Mouse (Mus musculus) thymus, adult 2 months (tissue): ENCODE data around the gene Gemin2.

ENCODE experiments used
- CTCF ChIP-seq: fragments of 200-500 bp; IDR thresholded peaks from 2 replicates; pipeline ENCODE4 v1.5.1; 2012; ENCODE audit warnings: mild to moderate bottlenecking, control low read depth, low read length, moderate library complexity, borderline replicate concordance; ENCODE audit not compliant: control insufficient read depth, poor library complexity, insufficient read depth; ENCODE audit errors: extremely low read depth
- POLR2A ChIP-seq: fragments of 200-500 bp; IDR thresholded peaks from 2 replicates; pipeline ENCODE4 v1.6.1; 2012; ENCODE audit warnings: mild to moderate bottlenecking, low read length, control low read depth, moderate library complexity; ENCODE audit not compliant: control insufficient read depth, poor library complexity, insufficient read depth; ENCODE audit errors: extremely low read depth

GRCm38 (mm10) chr12:59017970-59018369, 4.8 kb downstream of the Gemin2 start:
- TF ChIP-seq POLR2A: no peak
- TF ChIP-seq CTCF: no peak
